Mouse (Mus musculus) adipocyte (in vitro differentiated cells): ENCODE measurements around the gene Map6.
"Not testable (repeated sequence)": the region's sequence is repeated elsewhere in the genome, so short reads cannot be mapped to it uniquely, and the experiment has no call there.

ENCODE experiments used
- DNase-seq: peaks from one replicate; pipeline ENCODE4 v3.0.0-alpha.2; 2016; ENCODE audit warnings: low spot score

Gene Map6

DNA sequence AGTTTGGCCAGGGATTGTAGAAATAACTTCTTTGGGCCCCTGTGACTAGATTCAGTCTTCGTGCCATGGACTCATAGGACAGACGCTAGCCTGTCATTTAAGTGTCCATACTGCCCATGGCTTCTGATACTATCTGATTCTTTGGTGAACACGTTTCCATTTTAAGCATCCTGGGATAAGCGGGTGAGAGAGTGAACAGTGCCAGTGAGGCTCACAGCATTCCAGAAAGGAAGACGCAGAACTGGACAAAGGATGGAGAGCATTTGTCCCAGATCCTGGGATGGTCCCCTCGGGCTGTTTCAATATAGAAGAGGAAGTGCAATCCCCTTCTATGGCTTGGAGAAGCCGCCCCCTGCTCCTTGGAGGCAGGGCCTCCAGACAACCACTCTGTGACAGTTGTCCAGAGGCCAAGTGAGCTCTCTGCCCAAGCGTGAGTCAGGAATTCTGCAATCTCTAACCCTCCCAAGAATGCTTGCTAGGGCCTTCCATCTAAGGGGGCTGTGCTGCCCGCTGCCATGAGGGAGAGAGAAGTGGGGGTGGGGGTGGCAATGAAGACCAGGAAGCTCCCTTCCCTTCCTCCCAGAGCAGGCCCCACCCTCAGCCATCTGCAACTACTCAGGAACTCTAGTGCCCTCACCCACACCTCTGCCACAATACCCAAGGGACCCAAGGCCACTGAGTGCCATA, 89.1 kb downstream of the Map6 start:
- peak; percentile 77 for DNase-seq

DNA sequence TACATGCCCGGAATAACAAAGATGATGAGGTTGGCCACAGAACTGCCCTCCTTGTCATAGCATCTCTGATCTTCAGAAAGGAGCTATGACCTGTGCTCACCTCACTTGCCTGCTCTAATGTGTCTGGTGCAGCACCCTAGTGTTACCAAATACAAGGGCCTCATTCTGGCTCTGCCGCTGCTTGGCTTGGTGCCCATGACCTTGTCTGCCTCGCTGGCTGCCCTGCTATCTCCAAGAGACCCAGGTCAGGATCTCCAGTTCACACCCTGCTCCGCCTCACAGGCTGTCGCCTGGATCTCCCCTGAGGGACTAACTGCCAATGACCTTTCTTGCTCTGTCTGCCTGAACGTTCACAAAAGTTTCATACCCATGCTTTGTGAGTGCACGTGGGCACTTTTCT, 90.0 kb downstream of the Map6 start:
- no peak for DNase-seq

- DNase-seq, result no peak
Measured at GRCm38 (mm10) chr7:99358371-99358770, 91.1 kb downstream of the Map6 start.

DNA sequence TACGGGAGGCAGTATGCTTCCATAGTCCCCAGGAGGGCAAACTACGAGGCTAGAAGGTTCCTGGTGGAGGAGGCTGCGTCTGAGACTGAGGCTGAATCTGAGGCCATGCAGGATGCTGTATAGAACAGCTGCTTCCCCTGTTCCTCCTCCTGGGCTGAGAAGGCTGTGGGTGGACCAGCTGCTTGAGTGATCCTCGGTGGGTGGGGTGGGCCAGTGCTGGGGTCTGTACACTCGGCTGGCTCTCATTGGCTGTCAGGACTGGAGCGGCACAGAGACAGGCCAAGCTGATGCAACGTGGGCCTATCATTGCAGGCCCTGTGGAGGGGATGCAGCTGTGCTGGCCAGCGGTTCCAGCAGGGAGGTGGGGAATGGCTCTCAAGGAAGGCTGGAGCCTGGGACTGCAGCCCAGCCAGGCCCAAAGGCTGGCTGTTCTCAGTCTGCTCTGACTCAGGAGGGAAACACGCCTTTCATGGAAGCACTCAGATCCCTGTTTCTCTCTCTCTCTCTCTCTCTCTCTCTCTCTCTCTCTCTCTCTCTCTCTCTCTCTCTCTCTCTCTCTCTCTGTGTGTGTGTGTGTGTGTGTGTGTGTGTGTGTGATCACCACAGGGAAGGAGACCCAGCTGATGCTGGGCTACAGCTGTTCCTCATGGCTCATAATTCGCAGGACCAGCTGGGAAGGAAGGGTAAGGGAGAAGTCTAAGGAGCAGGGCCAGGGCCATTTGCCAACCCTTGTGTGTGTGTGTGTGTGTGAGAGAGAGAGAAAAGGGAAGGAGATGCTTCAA, 93.0 kb downstream of the Map6 start:
- DNase-seq, result peak; percentile 74

- no peak for DNase-seq
Measured at GRCm38 (mm10) chr7:99360803-99361414, 93.7 kb downstream of the Map6 start.

DNA sequence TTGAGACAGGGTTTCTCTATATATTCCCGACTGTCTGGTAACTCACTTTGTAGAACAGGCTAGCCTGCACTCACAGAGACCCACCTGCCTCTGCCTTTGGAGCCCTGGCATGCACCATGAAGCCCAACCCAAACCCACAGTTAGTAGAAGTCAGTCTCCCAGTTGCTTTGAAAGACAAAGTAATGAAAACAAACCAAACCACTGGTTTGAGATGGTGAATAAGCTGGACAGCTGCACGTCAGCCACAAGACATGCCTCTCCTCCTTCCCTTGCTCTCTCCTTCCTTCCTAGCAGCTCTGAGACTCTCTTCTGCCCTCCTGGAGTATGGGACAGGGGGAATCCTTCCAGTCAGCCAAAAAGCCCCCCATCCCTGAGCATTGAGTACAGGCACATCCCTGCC, 94.9 kb downstream of the Map6 start:
- DNase-seq, result no peak

- peak; percentile 80 for DNase-seq
Measured at GRCm38 (mm10) chr7:99365069-99365468, 97.8 kb downstream of the Map6 start.

GRCm38 (mm10) chr7:99366716-99367115, 99.5 kb downstream of the Map6 start:
- DNase-seq, result no peak

GRCm38 (mm10) chr7:99374325-99374724, 107.1 kb downstream of the Map6 start:
- not testable (repeated sequence) for DNase-seq

DNA sequence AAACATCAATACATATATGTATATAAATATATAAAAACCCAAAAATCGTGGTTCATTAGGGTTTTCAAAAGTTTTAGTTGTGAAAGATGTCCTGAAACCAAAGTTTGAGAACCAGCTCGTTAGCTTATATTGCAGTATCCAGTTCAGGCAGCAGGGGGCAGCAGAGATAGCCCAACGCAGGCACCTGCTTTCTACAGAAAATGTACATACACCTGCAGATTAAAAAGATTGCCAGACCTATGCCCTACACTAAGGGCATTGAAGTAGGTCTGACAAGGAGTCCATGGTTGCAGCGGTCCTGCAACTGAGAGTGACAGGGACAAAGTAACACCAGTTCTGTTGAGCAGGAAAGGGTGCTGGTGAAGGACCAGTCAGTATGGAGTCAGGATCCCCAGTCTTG, 108.2 kb downstream of the Map6 start:
- DNase-seq, result peak; percentile 64

GRCm38 (mm10) chr7:99378870-99379269, 111.6 kb downstream of the Map6 start:
- no peak for DNase-seq

DNA sequence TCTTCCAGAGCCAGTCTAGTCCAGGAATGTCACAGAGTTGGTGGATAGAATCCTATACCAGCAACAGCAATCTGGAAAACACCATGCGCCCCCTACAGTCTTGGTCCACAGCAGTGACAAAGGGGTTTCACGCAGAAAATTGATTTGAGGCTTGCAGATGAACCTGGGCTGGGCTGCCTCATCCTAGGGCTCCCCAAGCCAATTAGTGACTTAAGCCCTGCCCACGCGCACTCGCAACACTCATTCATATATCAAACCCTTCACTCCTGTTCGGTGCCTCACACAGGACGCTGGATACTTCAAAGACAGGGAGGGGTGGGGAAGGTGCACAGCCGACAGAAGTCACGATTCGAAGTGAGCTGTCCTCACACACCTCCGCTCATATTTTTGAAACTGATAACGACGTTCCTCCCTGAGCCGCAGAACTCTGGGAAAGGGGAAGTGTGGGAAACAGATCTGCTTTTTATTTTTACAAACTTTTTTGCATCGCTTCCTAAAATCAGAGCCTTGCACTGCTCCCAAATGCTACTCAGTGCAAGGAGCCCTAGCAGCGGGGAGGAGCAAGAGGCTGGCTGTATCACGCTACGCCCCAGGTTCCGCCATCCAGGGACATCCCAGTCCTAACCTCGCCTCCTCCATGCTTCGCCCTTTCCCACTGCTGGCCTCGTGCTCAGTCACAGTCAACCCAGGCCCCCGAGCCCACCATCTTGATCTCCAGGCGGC, 113.4 kb downstream of the Map6 start:
- DNase-seq, result no peak

GRCm38 (mm10) chr7:99381214-99382087, 114.2 kb downstream of the Map6 start, which contains the start of gene Gdpd5:
Gdpd5 (plus strand) TSS chr7:99381414.
- peak; percentile 91 for DNase-seq

GRCm38 (mm10) chr7:99382088-99383000, 115.1 kb downstream of the Map6 start:
- no peak for DNase-seq

GRCm38 (mm10) chr7:99383246-99383645, 116.0 kb downstream of the Map6 start:
- no peak for DNase-seq

DNA sequence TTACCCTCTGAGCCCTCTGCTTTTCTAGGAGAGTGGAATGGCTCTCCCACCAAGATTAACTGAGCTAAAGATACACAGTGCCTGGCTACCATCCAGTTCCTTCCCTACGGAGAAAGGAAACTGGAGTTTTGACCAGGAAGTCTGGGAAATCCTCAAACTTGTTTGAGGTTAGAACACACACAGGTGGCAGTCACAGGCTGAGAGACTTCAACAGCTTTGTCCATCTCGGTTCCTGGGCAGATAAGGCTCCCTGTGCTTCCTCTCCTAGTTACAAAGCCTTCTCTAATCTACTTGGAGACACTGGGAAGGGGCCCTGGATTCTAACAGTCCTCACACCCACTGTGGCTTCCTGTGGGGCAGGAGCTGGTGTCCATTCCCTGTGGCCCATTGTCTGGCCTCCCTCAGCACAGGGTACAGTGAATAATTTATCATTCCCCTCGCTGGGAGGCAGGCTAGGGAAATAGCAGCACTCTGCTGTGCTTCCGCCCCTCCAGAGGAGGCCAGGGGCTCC, 116.9 kb downstream of the Map6 start:
- DNase-seq, result no peak

DNA sequence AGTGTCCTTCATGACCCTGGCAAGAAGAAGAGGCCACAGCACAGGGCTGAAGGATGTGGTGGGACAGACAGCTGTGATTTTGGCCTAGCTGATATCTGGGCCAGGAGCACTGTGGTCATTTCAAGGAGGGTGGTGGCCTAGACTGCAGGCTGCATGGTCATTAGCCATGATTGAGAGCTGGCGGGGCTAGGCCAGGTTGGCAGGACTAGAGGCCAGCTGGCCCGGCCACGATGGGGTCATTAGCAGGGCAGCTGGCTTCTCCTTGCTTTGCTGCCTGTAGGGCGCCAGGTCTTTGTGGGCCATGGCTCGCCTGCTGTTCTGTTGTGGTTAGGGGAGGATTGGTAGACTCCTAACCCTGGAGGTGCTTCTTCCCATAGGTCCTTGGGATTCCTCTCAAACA, 118.8 kb downstream of the Map6 start:
- DNase-seq, result no peak
